Mouse (Mus musculus): ENCODE data around the gene Gm14226.

DNA sequence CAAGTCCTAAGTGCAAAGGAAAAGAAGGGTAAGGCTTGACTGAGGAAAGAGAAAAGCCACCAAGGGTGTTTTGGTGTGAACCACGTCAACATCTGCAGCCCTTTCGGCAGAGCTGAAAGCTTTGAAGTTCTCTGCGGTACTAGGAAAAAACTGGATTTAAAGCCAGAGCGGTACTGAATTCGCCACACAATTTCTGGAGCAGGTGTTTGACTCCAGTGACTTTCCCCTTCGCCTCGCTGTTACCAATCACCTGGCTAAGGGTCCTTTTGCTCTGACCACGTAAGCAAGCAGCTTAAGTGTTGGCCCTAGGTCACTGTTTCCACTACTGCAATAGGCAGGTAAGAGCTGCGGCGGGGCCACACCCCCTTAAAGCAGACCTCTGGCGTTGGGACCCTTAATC, 12.6 kb upstream of the Gm14226 start:
- TF ChIP-seq CTCF (conservative IDR thresholded peaks at IDR 0.05; ENCODE audit: low read length) = no peak
- no peak for TF ChIP-seq POU5F1 (IDR thresholded peaks at IDR 0.05; ENCODE audit: borderline replicate concordance, low read length)
- TF ChIP-seq NANOG (IDR thresholded peaks at IDR 0.05; ENCODE audit: borderline replicate concordance, low read length) = no peak
